ENCODE assay signal across 17 mouse cellular contexts in genomic region chr3:34637481-34637880, GRCm38 (mm10). TPM values are rescaled to one million over a fixed set of nuclear protein-coding genes. Genes with fewer than 3 reads are reported as not detected.
DNase-seq lines count a peak whose midpoint lies in the region; ATAC-seq and TF ChIP-seq lines count a peak whose summit lies in the region.
"Had no signal": no experiment of that assay in that cellular context is flagged by ENCODE, and none has a peak within 500 bp of the region (broad histone marks: within the 10 kb centered on the region; RNA-seq: fewer than 3 reads in every experiment).

No protein-coding gene starts in this region.

- peak overlapping the region; percentile 22 for H3K4me2 ChIP-seq in forebrain, postnatal 0 days (ENCODE audit: low read depth)
- no peak overlapping the region; the same call in 1 of the 2 replicates for H3K4me2 ChIP-seq in midbrain, embryonic 11.5 days
- H3K4me2 ChIP-seq: liver, embryonic 13.5 days had no signal

- intact Hi-C loops in left cerebral cortex, adult 2 months (cut with DNase I) = loop anchor here (5.0 kb wide), 3 partner anchors 65 to 680 kb away; no protein-coding TSS in a partner anchor

- H3K4me1 ChIP-seq in forebrain, postnatal 0 days (ENCODE audit: insufficient read depth) = no peaks in the 10 kb centered on the region
- H3K4me1 ChIP-seq in midbrain, embryonic 11.5 days (ENCODE audit: control insufficient read depth, insufficient read depth, low read length) = peaks cover 42% of the 10 kb centered on the region

- ATAC-seq in forebrain, postnatal 0 days = no peak
- no peak for ATAC-seq in midbrain, embryonic 11.5 days (ENCODE audit: low FRiP score)
- ATAC-seq: inflammation-experienced regulatory T-cells, adult 6 months had no signal

- H3K9me3 ChIP-seq in forebrain, postnatal 0 days (ENCODE audit: low read length) = no peaks in the 10 kb centered on the region
- no peaks in the 10 kb centered on the region for H3K9me3 ChIP-seq in midbrain, embryonic 11.5 days (ENCODE audit: control insufficient read depth, low read length)
- H3K9me3 ChIP-seq: embryonic facial prominence, embryonic 15.5 days; limb, embryonic 10.5 days; liver, embryonic 13.5 days had no signal

- H3K27ac ChIP-seq in left cerebral cortex, adult 2 months = peak overlapping the region; percentile 84; the same call in 1 of the 2 replicates
- peak overlapping the region; percentile 86 for H3K27ac ChIP-seq in forebrain, postnatal 0 days (ENCODE audit: low read depth, low read length)
- peak overlapping the region; percentile 84 for H3K27ac ChIP-seq in midbrain, embryonic 11.5 days (ENCODE audit: low read depth, low read length)
- H3K27ac ChIP-seq: embryonic facial prominence, embryonic 15.5 days; kidney, postnatal 0 days; limb, embryonic 10.5 days; liver, embryonic 13.5 days had no signal

- H3K27me3 ChIP-seq in forebrain, postnatal 0 days (ENCODE audit: insufficient read depth, low read length) = no peaks in the 10 kb centered on the region
- H3K27me3 ChIP-seq in midbrain, embryonic 11.5 days (ENCODE audit: control insufficient read depth, insufficient read depth, low read length) = peaks cover 9% of the 10 kb centered on the region

- no peak for DNase-seq in left cerebral cortex, adult 2 months (ENCODE audit: extremely low spot score in 1 of 2, low spot score in 2 of 2)
- DNase-seq in left cerebral cortex, adult 11 months (ENCODE audit: low spot score) = no peak
- DNase-seq in forebrain, postnatal 0 days = peak; percentile 50
- peak; percentile 86 for DNase-seq in midbrain, embryonic 11.5 days (ENCODE audit: low spot score, missing footprints)
- DNase-seq in cerebellum, adult 9-10 months = no peak
- DNase-seq in thymus, postnatal 10 days (ENCODE audit: low spot score in 2 of 2) = no peak
- no peak for DNase-seq in frontal cortex, postnatal 36 days (ENCODE audit: low spot score in 2 of 2)
- no peak for DNase-seq in thymus, postnatal 25 days
- DNase-seq: adrenal gland, adult 2 months; cerebellum, postnatal 14 days; liver, embryonic 13.5 days; lung, postnatal 10 days; right cerebral cortex, postnatal 25 days had no signal

- H3K36me3 ChIP-seq in forebrain, postnatal 0 days (ENCODE audit: insufficient read depth) = no peaks in the 10 kb centered on the region
- no peaks in the 10 kb centered on the region for H3K36me3 ChIP-seq in midbrain, embryonic 11.5 days (ENCODE audit: control insufficient read depth, insufficient read depth, low read length)
- H3K36me3 ChIP-seq: embryonic facial prominence, embryonic 15.5 days; limb, embryonic 10.5 days; liver, embryonic 13.5 days had no signal

- H3K4me3 ChIP-seq in left cerebral cortex, adult 2 months = no peak overlapping the region
- H3K4me3 ChIP-seq in forebrain, postnatal 0 days (ENCODE audit: low read depth, low read length) = no peak overlapping the region
- no peak overlapping the region for H3K4me3 ChIP-seq in midbrain, embryonic 11.5 days (ENCODE audit: low read depth, low read length)
- H3K4me3 ChIP-seq: limb, embryonic 10.5 days; liver, embryonic 13.5 days had no signal

- 17% methylated on average over 5 of the region's 5 CpGs for whole genome bisulfite sequencing in forebrain, postnatal 0 days
- 23% methylated on average over 5 of the region's 5 CpGs for WGBS in midbrain, embryonic 11.5 days

- TF ChIP-seq CTCF in left cerebral cortex, adult 2 months (IDR thresholded peaks at IDR 0.05) = no peak
- TF ChIP-seq CTCF in forebrain, postnatal 0 days (IDR thresholded peaks at IDR 0.05; ENCODE audit: low read depth) = no peak

- no peak overlapping the region for H3K9ac ChIP-seq in forebrain, postnatal 0 days
- H3K9ac ChIP-seq in midbrain, embryonic 11.5 days (ENCODE audit: low read length) = no peak overlapping the region
- H3K9ac ChIP-seq: embryonic facial prominence, embryonic 15.5 days; liver, embryonic 13.5 days had no signal

RNA-seq across cellular contexts. Expression of gene Sox2, which starts 12.7 kb away (rescaled TPM):
- total RNA-seq in left cerebral cortex, adult 2 months (2021) = 10 to 100 TPM; 37.8 to 38.2 TPM
- 80.9 and 120 TPM in 2 replicates for total RNA-seq in forebrain, postnatal 0 days (2014; rRNA removed)
- 23.1 and 31.0 TPM in 2 replicates for polyA plus RNA-seq in forebrain, postnatal 0 days (2015; fragmentation: Nextera tagmentation; extraction: Ambion mirVana)
- polyA plus RNA-seq in midbrain, embryonic 11.5 days (2014; fragmentation: Nextera tagmentation; extraction: Ambion mirVana) = 48.7 and 49.5 TPM in 2 replicates
- polyA plus RNA-seq: inflammation-experienced regulatory T-cells, adult 6 months; kidney, postnatal 0 days; liver, embryonic 13.5 days had no signal

Comparison
In these comparisons a context has a peak if more than half of its experiments do, and no peak if none do; other contexts are left out.
1. DNase-seq: peak in forebrain, postnatal 0 days (single experiment) and midbrain, embryonic 11.5 days (single experiment); none in left cerebral cortex, adult 2 months (0 of 2), left cerebral cortex, adult 11 months (single experiment), cerebellum, adult 9-10 months (single experiment), thymus, postnatal 10 days (0 of 2), frontal cortex, postnatal 36 days (0 of 2) and thymus, postnatal 25 days (single experiment).
2. Peak in every context shown above with its lines, with median percentiles within 50 percentile points of each other: H3K27ac ChIP-seq.